Mouse (Mus musculus): ENCODE measurements around the gene Vmn2r92. TPM values are rescaled to one million over a fixed set of nuclear protein-coding genes. Genes with fewer than 3 reads are reported as not detected.

The Vmn2r92 gene
- 0.04 TPM for polyA plus RNA-seq (2017; shearing (Covaris generic))

DNA sequence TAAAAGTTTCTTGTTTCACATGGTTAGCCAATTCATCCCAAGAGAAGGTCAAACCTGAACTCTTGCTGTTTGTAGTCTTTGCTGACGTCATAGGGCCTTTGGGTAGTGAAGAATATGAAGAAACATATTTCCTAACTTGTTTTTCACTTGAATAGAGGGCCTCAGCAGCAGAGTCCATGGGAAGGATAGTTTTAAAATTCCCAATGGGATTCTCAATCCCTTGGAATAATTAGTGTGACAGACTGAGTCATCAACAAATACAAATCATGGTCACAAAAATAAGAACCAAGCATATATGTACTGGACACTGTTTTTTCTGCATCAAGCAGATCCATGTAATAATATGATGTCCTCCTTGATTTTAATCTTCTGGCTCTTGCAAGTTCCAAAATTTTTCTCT, at the start of gene Vmn2r92:
Vmn2r92 (plus strand) TSS at position 301 of the 400 bp plus-strand sequence.

Other genes starting within 250 kb of the Vmn2r92 start
- gene Fpr-rs4, start 130.2 kb upstream of the Vmn2r92 start, polyA plus RNA-seq (2017; shearing (Covaris generic)), result not detected
- not detected for gene Vmn2r124, start 102.5 kb upstream of the Vmn2r92 start, polyA plus RNA-seq (2017; shearing (Covaris generic))
- gene Vmn2r91, start 66.9 kb upstream of the Vmn2r92 start, polyA plus RNA-seq (2017; shearing (Covaris generic)), result not detected
- not detected for gene Vmn2r94, start 125.9 kb downstream of the Vmn2r92 start, polyA plus RNA-seq (2017; shearing (Covaris generic))
- gene Vmn2r93, start 146.2 kb downstream of the Vmn2r92 start, polyA plus RNA-seq (2017; shearing (Covaris generic)), result not detected